ENCODE assay signal across 8 mouse cellular contexts in the genomic region with DNA sequence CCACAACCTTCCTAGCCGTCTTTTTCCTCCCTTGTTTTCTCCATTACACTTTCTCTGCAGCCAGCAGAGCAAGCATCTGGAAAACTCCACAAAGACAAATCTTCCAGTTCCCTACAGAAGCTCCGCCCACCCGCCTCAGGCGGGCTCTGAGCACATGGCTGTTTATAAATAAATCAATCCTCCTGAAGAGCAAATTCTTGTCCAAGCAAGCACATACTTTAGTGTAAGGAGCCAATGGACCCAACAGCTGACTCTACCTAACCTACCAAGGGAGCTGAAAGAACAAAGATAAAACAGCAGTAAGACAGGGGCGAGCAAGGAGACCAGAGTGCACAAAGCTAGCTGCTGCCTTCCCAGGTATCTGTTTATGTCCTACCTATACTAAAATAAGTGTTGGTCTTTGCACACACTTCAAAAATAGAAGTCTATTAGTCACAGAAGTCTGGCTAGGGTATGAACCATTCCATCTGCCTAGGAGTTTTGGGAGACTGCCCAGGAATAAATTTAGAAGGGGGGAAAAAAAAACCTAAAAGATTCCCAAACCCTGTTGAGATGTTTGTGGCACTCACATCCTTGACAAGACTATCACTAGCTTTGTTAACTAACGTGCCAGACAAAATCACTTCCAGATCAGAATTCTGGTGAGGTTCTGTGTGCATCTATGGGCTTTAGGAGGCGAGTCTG. TPM values are rescaled to one million over a fixed set of nuclear protein-coding genes. Genes with fewer than 3 reads are reported as not detected.
A peak's percentile ranks its signal among the peaks of the same experiment; 100 is the strongest.
DNase-seq lines count a peak whose midpoint lies in the region; ATAC-seq lines count a peak whose summit lies in the region.

No protein-coding gene starts in this region.

- H3K9ac ChIP-seq in embryonic facial prominence, embryonic 14.5 days (ENCODE audit: low read depth, low read length) = no peak overlapping the region
- H3K9ac ChIP-seq in limb, embryonic 11.5 days (ENCODE audit: low read length) = no peak overlapping the region
- no peak overlapping the region for H3K9ac ChIP-seq in midbrain, embryonic 15.5 days
- no peak overlapping the region for H3K9ac ChIP-seq in forebrain, embryonic 13.5 days

- DNase-seq in adrenal gland, postnatal 25 days = peak; percentile 9
- no peak for DNase-seq in adrenal gland, postnatal 10 days
- peak; percentile 63 for DNase-seq in embryonic facial prominence, embryonic 14.5 days (ENCODE audit: low spot score)
- DNase-seq in heart, postnatal 25 days (ENCODE audit: low spot score) = peak; percentile 9
- DNase-seq in limb, embryonic 11.5 days (ENCODE audit: low spot score) = peak; percentile 38
- DNase-seq in telencephalon, adult 2 months (ENCODE audit: low read depth, low spot score) = peak; percentile 73

- peaks cover 55% of the 10 kb centered on the region for H3K36me3 ChIP-seq in embryonic facial prominence, embryonic 14.5 days (ENCODE audit: control insufficient read depth, insufficient read depth, low read length)
- no peaks in the 10 kb centered on the region for H3K36me3 ChIP-seq in limb, embryonic 11.5 days (ENCODE audit: control insufficient read depth, insufficient read depth, low read length)
- 0 out of 2 replicates have a peak, but pooled peaks cover 6% of the 10 kb centered on the region for H3K36me3 ChIP-seq in midbrain, embryonic 15.5 days (replicated peaks)
- peaks cover 18% of the 10 kb centered on the region for H3K36me3 ChIP-seq in forebrain, embryonic 13.5 days (ENCODE audit: poor library complexity, severe bottlenecking)

- intact Hi-C loops in heart, postnatal 25 days (cut with DNase I) = no loop called here

- H3K27me3 ChIP-seq in embryonic facial prominence, embryonic 14.5 days (replicated peaks; ENCODE audit: control insufficient read depth, insufficient read depth, low read length) = no peaks in the 10 kb centered on the region
- no peaks in the 10 kb centered on the region for H3K27me3 ChIP-seq in limb, embryonic 11.5 days (ENCODE audit: control insufficient read depth, insufficient read depth, low read length)
- H3K27me3 ChIP-seq in midbrain, embryonic 15.5 days (replicated peaks) = no peaks in the 10 kb centered on the region
- H3K27me3 ChIP-seq in forebrain, embryonic 13.5 days = no peaks in the 10 kb centered on the region; the same call in 1 of the 2 replicates

- no peaks in the 10 kb centered on the region for H3K9me3 ChIP-seq in embryonic facial prominence, embryonic 14.5 days (ENCODE audit: control insufficient read depth, low read length)
- no peaks in the 10 kb centered on the region for H3K9me3 ChIP-seq in limb, embryonic 11.5 days (ENCODE audit: control insufficient read depth, low read length)
- no peaks in the 10 kb centered on the region for H3K9me3 ChIP-seq in midbrain, embryonic 15.5 days
- H3K9me3 ChIP-seq in forebrain, embryonic 13.5 days (replicated peaks) = no peaks in the 10 kb centered on the region

- H3K4me2 ChIP-seq in embryonic facial prominence, embryonic 14.5 days (ENCODE audit: low read depth, low read length) = no peak overlapping the region
- no peak overlapping the region for H3K4me2 ChIP-seq in limb, embryonic 11.5 days (ENCODE audit: low read depth, severe bottlenecking)
- no peak overlapping the region for H3K4me2 ChIP-seq in midbrain, embryonic 15.5 days
- no peak overlapping the region for H3K4me2 ChIP-seq in forebrain, embryonic 13.5 days

- WGBS in embryonic facial prominence, embryonic 14.5 days = 63% methylated on average over 7 of the region's 7 CpGs
- WGBS in limb, embryonic 11.5 days = 78% methylated on average over 7 of the region's 7 CpGs
- 90% methylated on average over 7 of the region's 7 CpGs for WGBS in midbrain, embryonic 15.5 days
- 89% methylated on average over 7 of the region's 7 CpGs for WGBS in forebrain, embryonic 13.5 days

- H3K4me3 ChIP-seq in embryonic facial prominence, embryonic 14.5 days (ENCODE audit: low read depth, low read length) = no peak overlapping the region
- no peak overlapping the region for H3K4me3 ChIP-seq in limb, embryonic 11.5 days (ENCODE audit: low read depth, low read length)
- no peak overlapping the region for H3K4me3 ChIP-seq in midbrain, embryonic 15.5 days
- no peak overlapping the region for H3K4me3 ChIP-seq in forebrain, embryonic 13.5 days

- 0 out of 2 replicates have a peak overlapping the region, but pooled peaks have one; percentile 58 for H3K27ac ChIP-seq in embryonic facial prominence, embryonic 14.5 days (replicated peaks; ENCODE audit: low read depth, low read length)
- H3K27ac ChIP-seq in limb, embryonic 11.5 days (replicated peaks; ENCODE audit: low read depth, low read length) = no peak overlapping the region
- no peak overlapping the region for H3K27ac ChIP-seq in midbrain, embryonic 15.5 days
- no peak overlapping the region for H3K27ac ChIP-seq in forebrain, embryonic 13.5 days

- no peak; the same call in 1 of the 2 replicates for ATAC-seq in embryonic facial prominence, embryonic 14.5 days (ENCODE audit: low read depth)
- ATAC-seq in limb, embryonic 11.5 days (ENCODE audit: insufficient number of reproducible peaks, low FRiP score, low TSS enrichment, low read depth) = no peak
- no peak for ATAC-seq in midbrain, embryonic 15.5 days (replicated peaks)
- ATAC-seq in forebrain, embryonic 13.5 days = no peak

- 0 out of 2 replicates have a peak, but pooled peaks cover 5% of the 10 kb centered on the region for H3K4me1 ChIP-seq in embryonic facial prominence, embryonic 14.5 days (ENCODE audit: control insufficient read depth, insufficient read depth, low read length)
- no peaks in the 10 kb centered on the region for H3K4me1 ChIP-seq in limb, embryonic 11.5 days (ENCODE audit: control insufficient read depth, insufficient read depth, low read length)
- no peaks in the 10 kb centered on the region for H3K4me1 ChIP-seq in midbrain, embryonic 15.5 days
- peaks cover 20% of the 10 kb centered on the region for H3K4me1 ChIP-seq in forebrain, embryonic 13.5 days

RNA-seq across cellular contexts. Expression of a gene that starts 36.2 kb away (rescaled TPM):
- total RNA-seq in adrenal gland, postnatal 25 days (2021) = 14.7 and 17.3 TPM in 2 replicates
- 10 to 100 TPM; 13.9 to 14.8 TPM for total RNA-seq in adrenal gland, postnatal 10 days (2021)
- polyA plus RNA-seq in embryonic facial prominence, embryonic 14.5 days (2014; fragmentation: Nextera tagmentation; extraction: Ambion mirVana) = 13.4 and 13.8 TPM in 2 replicates
- 1 to 10 TPM; 6.7 to 7.7 TPM for total RNA-seq in heart, postnatal 25 days (2021)
- polyA plus RNA-seq in limb, embryonic 11.5 days (2014; fragmentation: Nextera tagmentation; extraction: Ambion mirVana) = 11.3 and 11.6 TPM in 2 replicates
- polyA plus RNA-seq in midbrain, embryonic 15.5 days (2015; fragmentation: Nextera tagmentation; extraction: Ambion mirVana) = 6.5 and 6.7 TPM in 2 replicates
- polyA plus RNA-seq in forebrain, embryonic 13.5 days (2015; fragmentation: Nextera tagmentation; extraction: Ambion mirVana) = 4.5 and 5.2 TPM in 2 replicates
